Comparison of ENCODE assay signal across 11 mouse cellular contexts in the genomic region with DNA sequence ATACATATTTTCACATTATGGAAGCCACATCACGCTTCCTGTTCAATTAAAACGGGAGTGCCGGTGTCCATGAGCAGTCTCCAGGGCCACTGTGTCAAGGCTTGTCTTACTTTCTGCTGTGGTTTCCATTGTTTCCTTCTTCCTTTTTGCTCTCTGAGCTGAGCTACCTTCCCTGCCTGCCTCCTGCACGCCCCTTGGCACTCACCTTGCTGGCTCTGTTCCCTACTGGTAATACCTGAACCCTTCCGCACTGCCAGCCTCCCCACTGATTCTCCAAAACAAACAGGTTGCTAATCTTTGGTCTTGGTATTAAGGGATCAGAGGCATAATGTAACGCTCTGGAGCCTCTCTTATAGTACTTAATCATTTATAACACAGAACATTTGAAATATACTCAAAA.
DNase-seq lines count a peak whose midpoint lies in the region.
"Had no signal": no experiment of that assay in that cellular context is flagged by ENCODE, and none has a peak within 500 bp of the region (broad histone marks: within the 10 kb centered on the region; RNA-seq: fewer than 3 reads in every experiment).

No protein-coding gene starts in this region.

- DNase-seq in lung, adult 18-20 months: peak; percentile 5 to 11
- DNase-seq in lung, postnatal 14 days: no peak
- DNase-seq in cerebellum, adult 18-20 months: peak; percentile 48 to 66
- DNase-seq in cerebellum, postnatal 10 days: peak; percentile 73 to 81
- peak; percentile 7 for DNase-seq in ovary, postnatal 14 days (ENCODE audit: low spot score)
- DNase-seq in testis, postnatal 10 days (ENCODE audit: low spot score): no peak
- no peak for DNase-seq in gastrocnemius, postnatal 10 days
- DNase-seq: adrenal gland, postnatal 36 days; forebrain, postnatal 0 days; left cerebral cortex, postnatal 4 days; right cerebral cortex, postnatal 14 days had no signal

Comparison
In these comparisons a context has a peak if more than half of its experiments do, and no peak if none do; other contexts are left out.
1. DNase-seq: peak in lung, adult 18-20 months (2 of 2), cerebellum, adult 18-20 months (2 of 2), cerebellum, postnatal 10 days (2 of 2) and ovary, postnatal 14 days (single experiment); none in lung, postnatal 14 days (single experiment), testis, postnatal 10 days (single experiment) and gastrocnemius, postnatal 10 days (single experiment).